Mouse (Mus musculus) kidney, postnatal 0 days (tissue): Measurements from ENCODE around the gene Ric8b. TPM values are rescaled to one million over a fixed set of nuclear protein-coding genes. Genes with fewer than 3 reads are reported as not detected.

Experiments used
- ATAC-seq: fragments of 200-750 bp; cut with Nextera tagmentation; replicated peaks from 2 replicates; pipeline ENCODE4 v1.8.0; 2017; ENCODE audit warnings: low read depth, moderate number of reproducible peaks, moderate TSS enrichment, moderate library complexity; ENCODE audit not compliant: low FRiP score
- DNase-seq: peaks from one replicate; pipeline ENCODE4 v3.0.0-alpha.2; 2016; ENCODE audit warnings: low spot score
- H3K27ac ChIP-seq: fragments of 300-500 bp; sonication (generic); 2 replicates; pipeline ENCODE4 v1.5.1; 2014; ENCODE audit warnings: mild to moderate bottlenecking
- H3K27me3 ChIP-seq: fragments of 300-500 bp; sonication (generic); 2 replicates; pipeline ENCODE4 v1.6.1; 2014; ENCODE audit warnings: low read length, mixed read lengths; ENCODE audit not compliant: insufficient read depth
- H3K36me3 ChIP-seq: fragments of 300-500 bp; sonication (generic); 2 replicates; pipeline ENCODE4 v1.6.1; 2014; ENCODE audit warnings: low read length, mixed read lengths; ENCODE audit not compliant: insufficient read depth
- H3K4me1 ChIP-seq: fragments of 300-500 bp; sonication (generic); replicated peaks from 2 replicates; pipeline ENCODE4 v1.6.1; 2014; ENCODE audit warnings: antibody characterized with exemption, low read length, mixed read lengths; ENCODE audit not compliant: insufficient read depth
- H3K4me2 ChIP-seq: fragments of 300-500 bp; sonication (generic); 2 replicates; pipeline ENCODE4 v1.6.1; 2014; ENCODE audit warnings: mild to moderate bottlenecking, low read length, moderate library complexity, mixed read lengths
- H3K4me3 ChIP-seq: fragments of 300-500 bp; sonication (generic); replicated peaks from 2 replicates; pipeline ENCODE4 v1.5.1; 2014; ENCODE audit warnings: low read depth, low read length
- H3K9ac ChIP-seq: fragments of 300-500 bp; sonication (generic); 2 replicates; pipeline ENCODE4 v1.6.1; 2014; ENCODE audit warnings: low read depth, low read length
- H3K9me3 ChIP-seq: fragments of 300-500 bp; sonication (generic); replicated peaks from 2 replicates; pipeline ENCODE4 v1.6.1; 2016; ENCODE audit warnings: low read length, inconsistent platforms, mixed read lengths
- CTCF ChIP-seq: IDR thresholded peaks from 2 replicates; pipeline ENCODE4 v1.5.1; 2016; ENCODE audit warnings: antibody characterized with exemption, low read depth, mild to moderate bottlenecking, moderate library complexity
- WGBS: fragments of 180-500 bp; shearing (Covaris S2); extraction: QIAGEN DNeasy Blood & Tissue Kit; methylation state at CpG from one replicate; pipeline ENCODE4 v1.1.7; 2014; 5-methylcytosine and 5-hydroxymethylcytosine counted together
- polyA plus RNA-seq: library from polyadenylated mRNA; unstranded; fragments of >200 nt; fragmentation: Nextera tagmentation; extraction: Ambion mirVana; gene quantifications from 2 replicates; pipeline ENCODE4 v1.2.1, GENCODE M21; 2015

Gene Ric8b
- polyA plus RNA-seq, 1 experiment from 2014 or later, result 16.3 TPM

DNA sequence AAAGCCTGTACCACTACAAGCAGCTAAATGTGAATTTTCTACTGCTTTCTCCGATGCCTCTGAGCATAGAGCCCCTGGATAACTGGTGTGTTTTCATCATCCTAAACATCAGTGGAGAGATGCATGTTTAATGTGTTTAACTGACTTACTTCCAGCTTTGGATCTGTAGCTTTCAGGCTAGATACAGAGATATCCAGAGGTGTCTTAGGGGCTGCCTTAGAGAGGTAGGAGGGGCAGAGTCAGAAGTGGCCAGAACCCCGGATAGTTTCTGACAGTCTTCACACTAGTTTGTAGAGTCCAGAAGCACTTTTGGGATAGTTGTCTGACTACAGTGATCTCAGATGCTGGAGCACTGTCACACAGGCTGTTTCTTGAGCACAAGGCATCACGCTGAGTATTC is 77.6 kb downstream of the Ric8b start:
- no peak overlapping the region for H3K9ac ChIP-seq
- WGBS, result 89% methylated on average over 3 of the region's 3 CpGs
- no peaks in the 10 kb centered on the region for H3K9me3 ChIP-seq
- H3K36me3 ChIP-seq, result peaks cover 26% of the 10 kb centered on the region
- DNase-seq (no peak), ATAC-seq (no peak)
- no peak for TF ChIP-seq CTCF
- no peak overlapping the region for H3K4me2 ChIP-seq
- H3K27ac ChIP-seq, result no peak overlapping the region
- H3K4me3 ChIP-seq, result no peak overlapping the region
- H3K4me1 ChIP-seq, result no peaks in the 10 kb centered on the region
- H3K27me3 ChIP-seq, result no peaks in the 10 kb centered on the region

DNA sequence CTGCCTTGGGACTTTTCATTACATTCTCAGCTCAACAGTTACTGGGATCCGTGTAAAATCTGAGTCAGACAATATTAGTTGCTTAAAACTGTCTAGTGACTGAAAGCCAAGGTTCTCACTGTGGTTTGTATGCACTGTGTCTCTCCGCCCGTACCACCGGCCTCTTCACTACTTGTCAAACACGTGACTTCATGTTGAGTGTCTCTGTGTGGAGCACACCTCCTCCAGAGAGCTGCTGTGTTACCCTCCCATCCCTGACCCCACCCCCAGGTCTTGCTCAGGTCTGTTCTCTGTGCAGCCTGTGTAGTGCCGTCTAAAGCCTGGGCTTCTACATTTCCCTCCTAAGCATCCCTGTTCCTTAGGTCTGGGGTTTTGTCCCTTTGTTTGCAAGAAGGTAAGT is 79.0 kb downstream of the Ric8b start:
- no peak for TF ChIP-seq CTCF
- no peaks in the 10 kb centered on the region for H3K9me3 ChIP-seq
- no peak overlapping the region for H3K4me3 ChIP-seq
- ATAC-seq, result no peak
- 85% methylated on average over 6 of the region's 6 CpGs for WGBS
- no peak overlapping the region for H3K4me2 ChIP-seq
- H3K9ac ChIP-seq, result no peak overlapping the region
- no peaks in the 10 kb centered on the region for H3K27me3 ChIP-seq
- H3K4me1 ChIP-seq, result no peaks in the 10 kb centered on the region
- DNase-seq, result no peak
- H3K27ac ChIP-seq, result no peak overlapping the region
- peaks cover 23% of the 10 kb centered on the region for H3K36me3 ChIP-seq

DNA sequence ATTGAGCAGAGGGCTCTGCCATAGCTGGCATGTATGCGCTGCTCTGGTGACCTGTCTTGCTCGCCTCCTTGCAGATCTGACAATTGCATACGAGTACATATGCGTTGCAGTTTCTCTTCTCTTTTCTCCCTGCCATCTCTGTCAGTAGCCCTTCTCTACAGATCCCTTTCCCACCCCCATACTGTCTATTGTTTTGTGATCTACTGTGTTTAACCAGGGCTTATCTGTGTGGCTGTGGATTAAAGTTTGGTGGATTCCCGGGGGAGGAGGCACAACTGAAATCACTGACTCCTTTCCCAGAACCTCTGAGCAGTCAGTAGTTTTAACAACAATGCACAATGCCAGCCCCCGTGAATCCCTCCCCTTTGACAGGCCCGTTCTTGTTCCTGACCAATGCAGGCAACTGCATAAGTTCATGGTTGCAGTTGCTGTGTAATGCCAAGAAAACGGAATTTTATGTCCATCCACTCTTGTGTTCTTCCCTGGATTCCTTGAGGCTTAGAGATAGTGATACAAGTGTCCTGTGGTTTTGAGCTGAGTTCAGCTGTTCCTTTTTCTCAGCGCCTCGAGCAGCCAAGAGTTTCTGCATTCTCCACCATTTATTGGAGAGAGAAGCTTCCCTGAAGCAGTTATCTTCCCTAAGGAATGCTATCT is 80.3 kb downstream of the Ric8b start:
- Histone ChIP-seq H3K27me3 (no peaks in the 10 kb centered on the region), H3K4me2 (no peak overlapping the region), H3K4me3 (no peak overlapping the region), H3K4me1 (no peaks in the 10 kb centered on the region), H3K27ac (no peak overlapping the region), H3K9me3 (no peaks in the 10 kb centered on the region), H3K9ac (no peak overlapping the region), H3K36me3 (peaks cover 16% of the 10 kb centered on the region)
- WGBS, result 66% methylated on average over 10 of the region's 10 CpGs
- no peak for TF ChIP-seq CTCF
- DNase-seq, result no peak
- ATAC-seq, result no peak

DNA sequence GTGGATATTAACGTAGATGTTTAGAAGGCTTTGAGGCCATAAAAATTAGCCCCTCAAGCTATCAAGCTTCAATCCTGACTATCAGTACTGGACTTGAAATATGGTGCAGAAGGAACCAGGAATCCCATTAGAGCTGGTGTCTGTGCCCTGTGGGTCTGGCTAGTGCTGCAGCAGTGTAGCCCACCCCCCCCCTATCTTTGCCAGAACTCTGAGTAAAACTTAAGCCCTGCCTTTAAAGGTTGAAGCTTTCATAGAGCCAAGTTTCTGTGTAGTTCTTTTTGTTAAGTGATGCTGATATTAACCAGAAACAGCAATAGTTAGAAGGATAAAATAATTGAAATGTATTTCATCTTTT is 80.8 kb downstream of the Ric8b start:
- ATAC-seq, result no peak
- TF ChIP-seq CTCF, result no peak
- Histone ChIP-seq H3K4me2 (no peak overlapping the region), H3K36me3 (peaks cover 15% of the 10 kb centered on the region; the same call in 1 of the 2 replicates), H3K27me3 (no peaks in the 10 kb centered on the region), H3K27ac (no peak overlapping the region), H3K4me3 (no peak overlapping the region), H3K9me3 (no peaks in the 10 kb centered on the region), H3K9ac (no peak overlapping the region), H3K4me1 (no peaks in the 10 kb centered on the region)
- no peak for DNase-seq
- 73% methylated on average over 1 of the region's 1 CpGs for WGBS

DNA sequence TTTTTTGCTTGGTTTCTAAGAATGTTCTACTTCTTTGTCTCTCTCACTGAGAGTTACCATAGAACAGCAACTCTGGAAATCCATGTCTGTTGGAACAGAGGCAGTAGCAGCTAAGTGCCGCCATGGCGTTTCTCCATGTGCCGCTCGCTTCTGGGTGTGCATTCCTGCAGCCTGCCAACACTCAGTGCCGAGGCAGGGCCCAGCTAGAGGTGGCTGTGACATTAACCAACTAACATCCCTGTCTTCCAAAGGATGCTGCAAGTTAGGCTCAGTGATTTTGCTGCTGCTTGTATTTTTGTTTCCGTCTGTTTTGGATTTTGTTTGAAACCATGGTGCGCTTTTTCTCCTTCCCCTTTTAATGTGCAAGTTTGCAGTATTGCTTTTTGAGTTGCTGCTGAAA is 84.5 kb downstream of the Ric8b start:
- no peak overlapping the region for H3K27ac ChIP-seq

DNA sequence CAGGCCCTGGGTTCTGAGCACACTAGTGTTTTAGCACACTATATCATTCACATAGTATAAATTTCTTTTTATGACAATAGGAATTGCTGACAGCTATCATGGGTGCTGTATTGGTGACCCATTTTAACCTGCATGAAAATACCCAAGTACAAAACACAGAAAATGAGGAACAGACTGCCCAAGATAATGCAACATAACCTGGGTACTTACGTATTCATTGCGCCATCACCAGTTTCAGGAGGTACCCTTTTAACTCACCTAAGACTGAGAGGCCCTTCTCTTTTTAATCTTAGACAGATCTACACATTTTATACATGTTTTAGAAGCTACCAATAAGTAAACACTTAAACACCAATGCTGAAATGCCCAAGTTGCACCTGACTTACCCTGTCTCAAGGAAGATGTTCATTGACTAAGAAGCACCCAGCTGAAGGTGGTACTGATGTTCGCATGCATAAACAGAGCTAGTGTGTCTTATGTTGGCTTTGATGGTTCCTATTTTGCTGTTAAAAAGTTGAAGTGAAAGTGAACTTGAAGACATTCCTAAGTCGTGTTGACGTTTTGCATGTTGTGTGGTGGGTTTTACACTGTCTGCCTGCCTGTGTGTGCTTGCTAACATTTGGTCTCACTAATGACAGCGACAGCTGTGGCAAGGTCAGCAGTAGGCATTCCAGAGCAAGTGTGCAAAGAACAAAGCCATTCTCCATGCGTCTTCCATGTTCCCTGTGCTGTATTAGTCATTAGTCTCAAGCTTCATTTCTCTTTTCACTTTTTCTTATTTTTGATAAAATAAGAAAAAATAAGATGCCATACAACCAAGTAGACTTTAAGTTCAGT is 86.0 kb downstream of the Ric8b start:
- H3K4me3 ChIP-seq, result no peak overlapping the region
- DNase-seq (no peak), ATAC-seq (no peak)
- H3K27me3 ChIP-seq, result no peaks in the 10 kb centered on the region
- 87% methylated on average over 7 of the region's 7 CpGs for WGBS
- H3K4me2 ChIP-seq, result no peak overlapping the region
- H3K9ac ChIP-seq, result no peak overlapping the region
- no peak overlapping the region for H3K27ac ChIP-seq
- peaks cover 11% of the 10 kb centered on the region; the same call in 1 of the 2 replicates for H3K36me3 ChIP-seq
- H3K9me3 ChIP-seq, result no peaks in the 10 kb centered on the region
- no peak for TF ChIP-seq CTCF
- H3K4me1 ChIP-seq, result no peaks in the 10 kb centered on the region

More for the DNA sequence above, 84.5 kb downstream of the Ric8b start:
- H3K27me3 ChIP-seq, result no peaks in the 10 kb centered on the region
- TF ChIP-seq CTCF, result no peak
- no peak overlapping the region for H3K4me2 ChIP-seq
- ATAC-seq (no peak), DNase-seq (no peak)
- WGBS, result 90% methylated on average over 7 of the region's 7 CpGs
- H3K4me3 ChIP-seq, result no peak overlapping the region
- no peak overlapping the region for H3K9ac ChIP-seq
- H3K9me3 ChIP-seq, result no peaks in the 10 kb centered on the region
- peaks cover 11% of the 10 kb centered on the region; the same call in 1 of the 2 replicates for H3K36me3 ChIP-seq
- H3K4me1 ChIP-seq, result no peaks in the 10 kb centered on the region
